Mouse (Mus musculus) adrenal gland, postnatal 4 days (tissue): ENCODE measurements around the gene Trmt61a. TPM values are rescaled to one million over a fixed set of nuclear protein-coding genes. Genes with fewer than 3 reads are reported as not detected.
"Not testable (repeated sequence)": the region's sequence is repeated elsewhere in the genome, so short reads cannot be mapped to it uniquely, and the experiment has no call there.

Experiments
- DNase-seq, 2 experiments: peaks; one replicate each; pipeline ENCODE4 v3.0.0; 2021 to 2022; ENCODE audit warnings: low spot score in 2 of 2, mixed read lengths in 2 of 2
- long read RNA-seq, 2 experiments: library from polyadenylated mRNA; stranded (forward); transcript quantifications; one replicate each; pipeline ENCODE4 v2.0.0; 2021
- total RNA-seq, 2 experiments: library from RNA; stranded (reverse); gene quantifications; 2 replicates each; pipeline ENCODE4 v1.2.3; 2021

Gene Trmt61a
- 10 to 100 TPM; 11.7 to 13.8 TPM for total RNA-seq
- long read RNA-seq, experiment 1, partial matches to known transcripts = 0 of 11 reads
- long read RNA-seq, experiment 1, other reads (novel, unspliced or antisense) = 8 of 11 reads
- long read RNA-seq, experiment 2, transcript Trmt61a-201 (3 exons, 2,433 nt) = major isoform, 13 of 36 reads
- long read RNA-seq, experiment 2, partial matches to known transcripts = 1 of 36 reads
- long read RNA-seq, experiment 2, other reads (novel, unspliced or antisense) = 22 of 36 reads

DNA sequence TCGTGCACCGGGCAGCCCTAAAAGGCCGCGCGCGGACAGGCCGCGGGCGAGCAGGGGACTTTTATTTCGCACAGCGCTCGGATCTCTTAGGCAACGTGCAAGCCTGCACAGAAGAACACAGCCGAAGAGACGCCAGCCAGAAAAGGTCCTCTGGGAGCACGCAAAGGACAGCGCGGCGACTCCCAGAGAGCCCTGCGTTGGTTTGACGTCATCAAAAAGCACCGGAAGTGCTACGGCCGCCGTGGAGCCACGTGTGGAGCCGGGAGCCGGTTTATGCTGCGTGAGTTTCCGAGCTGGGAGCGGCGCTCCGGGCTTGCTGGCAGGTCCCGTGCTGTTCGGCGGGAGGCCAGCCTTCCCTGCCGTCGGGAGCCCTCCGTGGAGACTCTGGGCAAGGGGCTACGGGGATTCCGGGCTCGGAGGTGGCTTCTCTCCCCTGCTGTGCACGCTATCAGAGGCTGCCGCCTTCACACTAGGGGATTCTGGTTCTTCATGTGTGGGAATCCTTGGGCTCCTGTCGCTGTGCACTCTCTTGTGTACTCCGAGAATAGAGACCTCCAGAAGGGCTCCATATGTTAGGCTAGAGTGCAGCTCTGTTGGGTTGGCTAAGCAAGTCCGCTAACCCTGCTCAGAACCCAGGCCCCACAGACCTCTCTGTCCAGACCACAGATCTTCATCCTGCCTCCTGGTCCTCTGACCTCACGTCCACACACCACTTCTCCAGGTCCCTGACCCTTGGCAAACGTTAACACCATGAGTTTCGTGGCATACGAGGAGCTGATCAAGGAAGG, at the start of gene Trmt61a:
Gene Trmt61a (plus strand): TSS at position 224 of the 788 bp plus-strand sequence.
- DNase-seq = peak; percentile 68 to 71

DNA sequence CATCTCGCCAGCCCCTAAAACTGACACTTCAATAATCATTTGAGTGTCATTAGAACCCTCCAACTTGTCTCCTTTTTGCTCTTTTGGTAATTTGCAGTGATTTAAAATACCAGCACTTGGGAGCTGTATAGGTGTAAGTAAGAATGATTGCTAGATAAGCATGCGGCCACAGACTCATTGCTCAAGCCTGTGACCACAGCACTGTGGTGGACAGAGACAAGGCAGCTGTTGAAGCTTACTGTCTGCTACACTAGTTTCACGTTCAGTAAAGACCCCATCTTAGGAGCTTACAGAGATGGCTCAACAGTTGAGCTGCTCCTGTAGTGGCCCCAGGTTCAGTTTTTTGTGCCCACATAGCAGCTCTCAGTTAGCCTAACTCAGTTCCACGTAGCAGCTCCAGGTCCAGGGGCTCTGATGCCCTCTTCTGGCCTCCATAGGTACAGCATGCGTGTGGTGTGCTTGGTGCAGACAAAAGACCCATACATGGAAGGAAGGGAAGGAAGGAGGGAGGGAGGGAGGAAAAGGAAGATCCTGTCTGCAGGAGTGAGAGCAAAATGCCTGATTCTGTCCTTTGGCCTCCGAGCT, 29.8 kb upstream of the Trmt61a start:
- peak in 1 of 2 experiments; percentile 21 for DNase-seq

DNA sequence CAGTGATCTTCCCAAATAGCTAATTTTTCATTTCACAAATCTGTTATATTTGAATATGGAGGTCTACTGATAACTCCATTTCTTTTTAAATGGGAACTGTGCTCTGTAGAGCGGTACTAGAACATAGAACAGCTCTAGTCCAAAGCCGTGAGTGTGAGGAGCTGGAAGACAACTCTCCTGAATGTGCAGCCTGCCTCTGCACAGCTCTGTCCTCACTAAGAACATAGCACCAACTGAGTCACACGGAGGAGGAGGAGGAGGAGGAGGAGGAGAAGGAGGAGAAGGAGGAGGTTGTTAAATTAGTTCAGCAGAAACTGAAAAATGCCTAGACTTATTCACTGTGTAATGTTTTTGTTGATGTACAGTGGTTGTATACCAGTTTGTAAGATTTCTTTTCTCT, 25.0 kb upstream of the Trmt61a start:
- no peak for DNase-seq

DNA sequence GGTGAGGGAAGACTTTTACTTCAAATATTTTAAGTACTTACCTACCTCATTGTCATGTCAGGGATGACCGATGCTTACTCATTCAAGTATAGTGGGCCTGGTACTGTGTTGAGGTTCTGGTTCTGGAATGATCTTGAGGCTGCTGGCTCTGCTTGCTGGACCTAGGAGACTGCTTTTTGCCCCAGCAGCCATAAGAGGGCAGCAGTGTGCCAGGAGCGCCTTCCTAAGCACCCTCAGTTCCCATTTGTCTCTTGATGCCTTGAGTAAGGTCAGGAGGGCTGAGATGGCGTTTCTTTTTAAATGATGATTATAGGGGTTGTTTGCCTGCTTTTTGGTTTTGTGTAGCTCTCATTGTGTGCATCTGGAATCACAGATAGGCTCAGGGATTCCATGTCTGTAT, 24.5 kb upstream of the Trmt61a start:
- no peak for DNase-seq

DNA sequence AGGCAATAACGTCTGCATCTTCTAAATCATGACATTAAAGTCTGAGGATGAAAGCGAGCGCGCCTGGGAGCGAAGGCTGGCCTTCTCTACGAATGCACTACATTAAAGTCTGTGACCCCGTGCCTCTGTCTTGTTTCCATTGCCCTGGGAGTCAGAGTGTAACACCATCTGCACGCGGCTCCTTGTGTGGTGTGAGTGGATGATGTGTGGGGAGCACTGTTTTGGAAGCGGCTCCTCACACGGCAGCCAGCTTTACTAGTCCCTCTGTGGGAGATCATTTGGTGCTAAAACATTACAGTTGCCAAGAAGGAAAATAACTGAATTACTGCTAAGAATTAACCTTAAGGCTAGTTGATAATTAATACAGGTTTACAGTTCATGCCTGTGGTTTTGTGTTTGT, 22.2 kb upstream of the Trmt61a start:
- no peak for DNase-seq

DNA sequence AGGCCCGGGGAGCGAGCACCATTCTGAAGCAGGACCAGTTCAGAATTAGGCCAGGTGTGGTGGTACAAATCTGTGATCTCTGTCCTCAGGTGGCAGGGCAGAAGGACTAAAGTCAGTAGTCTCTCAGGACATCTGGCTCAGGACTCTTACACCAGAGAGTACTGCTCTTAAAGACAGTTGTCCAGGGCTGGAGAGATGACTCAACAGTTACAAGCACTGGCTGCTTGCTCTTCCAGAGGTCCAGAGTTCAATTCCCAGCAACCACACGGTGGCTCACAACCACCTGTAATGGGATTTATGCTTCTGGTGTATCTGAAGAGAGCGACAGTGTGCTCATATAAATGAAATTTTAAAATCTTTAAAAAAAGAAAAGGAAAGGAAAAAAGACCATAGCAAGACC, 18.6 kb upstream of the Trmt61a start:
- no peak for DNase-seq

DNA sequence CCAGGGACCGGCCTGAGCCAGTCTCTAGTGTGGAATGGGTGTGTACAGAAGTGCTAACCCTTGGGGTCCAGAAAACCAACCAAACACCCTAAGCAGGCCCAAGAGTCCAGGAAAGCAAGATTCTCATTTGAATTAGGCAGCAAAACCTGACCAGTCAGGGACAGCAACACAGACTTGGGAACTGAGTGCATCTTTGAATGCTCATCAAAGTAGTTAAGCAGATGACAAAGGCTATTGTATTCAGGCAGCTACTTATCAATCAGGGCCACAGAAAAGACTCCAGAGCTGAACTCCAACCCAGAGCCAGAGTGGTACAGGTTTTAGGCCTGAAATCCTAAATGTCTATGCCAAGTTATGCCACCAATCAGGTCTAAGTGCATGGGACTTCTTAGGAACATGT, 17.3 kb upstream of the Trmt61a start:
- no peak for DNase-seq

DNA sequence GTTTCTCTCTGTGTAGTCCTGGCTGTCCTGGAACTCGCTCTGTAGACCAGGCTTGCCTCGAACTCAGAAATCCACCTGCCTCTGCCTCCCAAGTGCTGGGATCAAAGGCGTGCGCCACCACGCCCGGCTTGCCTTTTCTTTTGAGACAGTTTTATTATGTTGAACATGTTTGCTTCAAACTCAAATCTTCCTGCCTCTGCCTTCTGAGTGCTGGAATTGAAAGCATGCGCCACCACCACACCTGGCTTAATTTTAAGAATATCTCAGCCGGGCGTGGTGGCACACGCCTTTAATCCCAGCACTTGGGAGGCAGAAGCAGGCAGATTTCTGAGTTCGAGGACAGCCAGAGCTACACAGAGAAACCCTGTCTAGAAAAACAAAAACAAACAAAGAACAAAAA, 16.4 kb upstream of the Trmt61a start:
- DNase-seq = not testable (repeated sequence)

DNA sequence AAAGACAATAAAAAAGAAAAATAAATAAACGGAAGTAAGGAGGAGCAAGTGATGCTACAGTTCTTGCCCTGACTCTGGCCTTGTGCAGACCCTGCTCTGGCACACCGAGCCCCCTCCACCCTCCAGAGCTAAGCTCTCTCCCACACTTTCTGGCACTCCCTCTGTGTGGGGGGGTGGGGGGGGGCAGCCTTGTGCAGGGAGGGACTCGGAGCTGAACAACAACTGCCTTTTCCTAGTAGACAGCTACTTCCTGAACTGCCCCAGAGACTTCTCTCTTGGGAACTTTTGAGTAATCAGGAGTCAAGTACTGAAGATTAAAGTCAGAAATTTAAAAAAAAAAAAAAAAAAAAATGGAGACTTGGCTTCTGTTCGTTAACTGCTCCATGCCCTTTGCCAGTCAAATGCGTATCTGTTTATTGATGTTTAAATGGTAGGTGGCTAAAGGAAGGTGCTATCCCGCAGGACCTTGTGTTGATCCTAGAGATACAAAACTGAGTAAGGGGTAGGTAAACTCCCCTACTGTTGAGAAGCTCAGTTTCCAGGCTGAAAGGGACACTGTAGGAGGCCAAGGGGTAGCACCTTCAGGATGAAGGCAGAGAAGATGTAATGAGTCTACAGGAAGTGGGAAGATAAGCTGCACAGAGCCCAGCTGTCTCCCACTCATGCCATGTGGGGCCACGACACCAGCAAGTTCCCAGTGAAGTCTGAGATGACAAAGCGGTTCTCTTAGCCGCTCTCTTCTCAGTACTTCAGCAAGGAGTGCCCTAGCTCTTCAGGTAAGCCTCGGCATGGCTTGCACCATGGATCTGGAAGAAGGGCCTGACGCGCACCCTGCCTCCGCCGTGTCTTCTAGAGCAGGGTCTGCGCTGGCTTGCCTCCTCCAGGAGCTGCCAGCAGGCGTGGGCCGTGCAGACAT, 14.4 kb upstream of the Trmt61a start:
- no peak for DNase-seq

DNA sequence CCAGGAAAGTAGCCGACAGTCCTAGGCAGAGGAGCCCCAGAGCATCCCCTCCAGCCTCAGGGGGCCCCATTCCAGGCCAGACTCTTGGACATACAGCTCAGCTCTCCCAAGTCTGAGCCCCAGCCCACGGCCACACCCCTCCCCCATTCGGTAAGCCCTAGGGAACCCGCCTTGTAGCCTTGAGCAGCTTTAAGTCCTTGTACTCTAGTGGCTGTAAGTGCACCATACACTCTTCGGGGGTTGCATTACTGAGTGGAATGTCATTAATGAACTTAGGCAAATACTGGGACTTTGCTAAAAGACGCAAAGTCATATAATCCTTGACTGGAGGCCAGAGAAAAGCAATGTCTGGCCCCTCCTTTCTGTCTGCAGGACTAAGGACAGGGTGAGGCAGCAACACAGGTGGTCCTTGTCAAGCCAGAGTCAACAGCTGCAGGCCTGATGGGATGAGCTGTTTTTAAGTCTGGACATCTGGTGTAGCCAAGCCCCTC, 13.7 kb upstream of the Trmt61a start:
- DNase-seq = no peak

DNA sequence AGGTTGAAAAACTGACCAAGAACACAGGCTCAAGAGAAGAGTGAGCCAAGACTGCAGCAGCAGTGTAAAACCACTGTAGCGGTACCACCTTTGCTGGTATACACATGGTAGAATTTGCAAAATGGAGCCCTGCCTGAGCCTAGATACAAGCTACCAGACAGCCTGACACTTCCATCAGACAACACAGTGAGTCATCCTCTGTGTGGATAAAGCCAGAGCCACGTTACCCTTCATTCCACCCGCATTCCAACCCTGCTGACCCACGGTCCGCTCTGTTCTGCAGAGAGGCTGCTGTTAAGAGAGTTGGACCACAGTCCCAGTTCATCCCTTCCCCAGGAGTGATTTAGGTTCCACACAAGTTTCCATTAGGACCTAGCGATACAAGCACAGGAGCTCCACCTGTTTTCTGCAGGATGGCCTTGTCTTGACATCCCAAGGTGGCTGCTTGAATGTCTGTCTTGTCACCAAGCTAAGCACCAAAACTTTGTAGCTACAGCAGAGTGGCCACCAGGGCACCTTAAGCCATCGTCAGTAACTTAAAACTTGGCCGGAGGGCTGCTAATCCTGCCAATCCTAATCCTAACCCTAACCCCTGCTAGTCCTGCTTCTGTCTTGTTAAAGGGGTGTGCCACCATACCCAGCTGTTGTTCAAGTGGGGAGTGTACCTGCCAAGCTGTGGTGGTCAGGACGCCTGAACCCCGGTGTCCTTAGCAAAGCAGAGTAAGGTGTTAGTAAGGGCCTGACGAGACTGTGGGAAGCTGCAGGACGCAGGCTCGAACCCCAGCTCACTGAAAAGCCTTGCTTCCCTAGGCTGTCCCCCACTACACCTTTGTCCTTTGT, 12.6 kb upstream of the Trmt61a start:
- no peak for DNase-seq

DNA sequence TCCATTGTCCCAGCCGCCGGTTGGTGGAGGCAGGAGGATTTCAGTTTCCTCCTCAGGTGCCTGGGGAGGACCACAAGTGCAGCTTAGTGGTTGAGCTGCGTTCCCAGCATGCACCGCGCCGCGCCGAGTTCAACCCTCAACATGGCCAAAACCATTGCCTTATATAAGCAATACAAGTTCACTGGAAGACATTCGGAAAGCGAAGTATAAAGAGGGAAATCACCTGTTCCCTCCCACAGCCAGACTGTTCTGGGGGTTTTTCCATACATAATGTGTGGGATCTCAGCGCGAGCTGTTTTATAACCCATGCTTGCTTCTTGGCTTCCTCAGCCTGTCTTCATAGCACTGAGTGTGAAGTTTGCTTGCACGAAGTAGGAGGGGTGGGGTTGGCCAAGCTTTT, 11.5 kb upstream of the Trmt61a start:
- DNase-seq = no peak

DNA sequence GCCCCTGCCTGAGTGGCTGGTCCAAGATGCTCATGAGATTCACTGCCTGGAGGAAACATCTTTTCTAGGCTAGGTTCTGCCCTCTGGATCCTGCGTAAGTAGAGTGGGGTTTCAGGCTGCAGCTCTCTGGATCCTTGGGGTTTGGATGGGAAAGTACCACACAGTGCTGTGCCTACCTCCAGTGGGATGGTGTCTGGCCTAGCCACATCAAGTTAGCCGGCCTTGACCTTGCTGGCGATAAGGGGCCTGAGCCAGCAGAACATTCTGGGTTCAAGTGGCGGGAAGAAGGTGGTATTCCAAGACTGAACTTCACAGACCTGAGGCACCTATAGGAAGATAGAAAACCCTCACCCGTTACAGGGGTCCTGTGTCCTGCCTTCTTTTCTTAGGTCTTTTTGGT, 10.5 kb upstream of the Trmt61a start:
- DNase-seq = no peak

DNA sequence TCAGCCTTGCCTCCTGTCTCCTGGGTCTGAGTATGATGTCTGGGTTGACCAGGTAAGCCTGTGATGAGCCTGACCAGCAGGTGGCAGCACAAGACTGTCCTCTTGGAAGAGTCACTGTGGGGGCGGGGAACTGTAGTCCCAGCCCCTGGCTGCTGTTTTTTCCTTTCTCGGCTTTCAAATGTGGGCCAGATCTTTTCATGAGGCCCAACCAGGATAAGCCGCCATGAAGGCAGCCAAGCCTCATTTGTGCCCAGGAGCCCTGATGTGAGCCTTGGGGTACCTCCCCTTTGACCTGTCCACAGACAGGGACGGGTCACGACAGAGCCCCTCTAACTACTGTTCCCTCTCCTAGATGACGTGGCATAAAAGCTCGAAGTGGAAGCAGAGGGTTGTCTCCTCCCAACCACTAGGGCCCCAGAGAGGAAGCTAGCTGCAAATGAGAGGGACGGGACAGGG, 9.4 kb upstream of the Trmt61a start:
- peak; percentile 94 to 97 for DNase-seq

DNA sequence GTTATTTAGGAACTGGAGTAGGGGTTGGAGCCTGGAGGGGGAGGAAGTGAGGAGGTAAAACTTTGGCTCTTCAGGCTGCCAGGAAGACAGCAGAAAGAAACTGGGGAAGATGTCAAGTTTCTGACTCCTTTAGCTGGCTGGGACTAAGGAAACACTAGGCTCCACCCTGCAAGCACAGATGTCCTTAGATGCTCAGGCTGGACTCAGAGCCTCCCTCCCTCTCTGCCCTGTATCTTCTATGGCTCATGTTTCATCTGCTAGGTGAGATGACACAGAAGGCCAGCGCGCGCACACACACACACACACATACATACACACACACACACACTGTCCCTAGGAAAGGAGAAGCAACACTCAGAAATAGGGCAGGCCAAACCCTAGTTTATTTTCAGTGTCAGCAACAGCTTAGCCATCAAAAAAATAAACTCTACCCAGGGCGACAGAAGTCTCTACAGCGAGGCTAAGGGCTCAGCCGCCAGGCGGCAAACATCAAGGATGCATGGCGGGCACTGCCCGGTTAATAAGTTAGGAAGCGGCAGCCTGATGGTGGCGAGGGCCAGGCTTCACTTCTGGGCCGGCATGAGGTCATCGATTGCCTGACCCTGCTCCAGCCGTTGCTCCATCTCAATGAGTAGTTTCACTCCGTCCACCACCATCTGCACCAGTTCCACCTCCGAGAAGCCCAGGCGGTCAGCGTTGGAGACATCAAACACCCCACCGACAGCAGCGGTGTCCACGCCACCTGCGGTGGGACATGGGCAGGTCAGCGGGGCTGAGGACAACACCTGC, 8.7 kb upstream of the Trmt61a start:
- no peak for DNase-seq

DNA sequence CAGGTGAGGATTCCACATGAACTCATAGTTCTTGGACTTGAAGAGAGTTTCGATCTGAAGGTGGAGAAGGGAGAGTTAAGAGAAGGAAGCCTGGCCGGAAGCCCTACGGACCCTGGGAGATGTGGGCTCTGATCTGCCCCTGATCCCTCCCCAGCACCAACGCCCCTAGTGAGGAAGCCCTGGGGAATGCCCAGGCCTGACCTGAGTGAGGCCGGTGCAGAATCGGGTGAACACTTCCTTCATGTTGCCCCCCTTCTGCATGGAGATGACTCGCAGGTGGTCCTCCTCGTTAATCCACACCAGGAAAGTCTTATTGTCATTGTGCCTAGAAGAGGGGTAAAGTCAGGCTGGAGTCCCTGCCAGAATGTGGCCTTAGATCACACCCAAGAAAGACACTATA, 7.9 kb upstream of the Trmt61a start:
- no peak for DNase-seq

DNA sequence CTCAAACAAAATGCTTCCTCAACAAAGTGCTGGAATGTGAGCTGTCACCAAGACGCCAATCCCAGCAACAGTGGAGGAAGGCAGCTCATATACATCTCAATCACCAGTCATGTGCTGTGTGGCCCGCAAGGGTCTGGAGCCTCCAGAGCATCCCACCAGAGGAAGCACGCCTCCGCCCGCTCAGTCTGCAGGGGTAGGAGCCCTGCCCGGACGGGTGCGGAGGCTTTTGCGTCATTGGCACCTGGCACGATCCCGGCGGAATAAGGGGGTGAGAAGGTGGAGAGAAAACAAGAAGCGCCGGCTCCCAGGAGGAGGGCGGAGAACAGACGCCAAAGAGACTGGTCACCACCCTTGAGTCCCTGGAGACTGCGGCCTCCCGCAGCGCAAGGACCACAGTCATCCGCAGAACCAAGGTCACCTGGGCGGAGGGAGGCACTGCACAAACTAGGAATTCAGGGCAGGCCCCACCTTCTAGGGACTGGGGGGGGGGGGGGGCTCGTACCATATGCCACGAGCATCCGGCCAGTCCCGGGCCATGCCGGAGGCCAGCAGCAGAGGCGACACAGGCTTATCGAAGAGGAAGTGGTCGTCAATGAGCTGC, 7.4 kb upstream of the Trmt61a start:
- DNase-seq = no peak

DNA sequence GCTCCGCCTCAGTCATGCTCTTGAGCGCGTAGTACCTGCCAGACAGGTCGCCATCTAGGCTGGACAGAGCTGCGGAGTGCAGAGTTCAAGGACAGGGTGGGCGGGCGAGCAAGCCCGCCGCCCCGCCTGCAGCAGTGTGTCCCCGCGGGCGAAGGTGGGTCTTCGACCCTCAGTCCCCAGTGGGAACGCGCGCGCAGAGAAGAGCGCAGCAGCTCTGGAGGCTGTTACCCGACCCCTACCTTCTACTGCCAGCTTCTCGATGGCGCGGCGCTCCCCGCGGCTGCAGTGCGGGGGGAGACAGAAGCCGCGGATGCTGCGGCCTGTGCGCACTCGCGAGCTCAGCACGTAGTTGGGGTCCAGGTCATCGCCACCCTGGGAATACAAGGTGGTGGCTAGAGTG, 6.9 kb upstream of the Trmt61a start:
- no peak for DNase-seq

DNA sequence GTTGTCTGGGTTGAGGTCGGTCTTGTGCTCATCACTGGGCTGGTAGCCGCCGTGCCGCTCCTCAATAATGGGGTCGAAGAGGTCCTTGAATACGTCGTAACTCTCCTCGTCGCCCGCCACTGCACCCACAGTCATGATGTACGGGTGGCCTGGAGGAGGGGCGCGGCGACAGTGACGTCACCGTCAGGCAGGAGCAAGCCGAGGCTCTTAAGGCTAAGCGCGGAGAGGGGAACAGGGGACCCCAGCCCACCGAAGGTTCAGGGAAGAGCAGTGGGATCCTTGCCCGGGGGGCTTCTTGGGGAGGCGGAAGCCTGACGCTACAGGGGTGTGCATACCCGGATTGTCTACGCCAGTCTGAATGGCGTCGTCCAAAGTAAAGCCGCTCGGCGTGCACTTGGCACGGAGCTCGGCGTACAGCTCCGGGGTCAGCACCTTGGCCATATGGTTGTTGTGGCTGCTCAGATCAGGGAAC, 6.4 kb upstream of the Trmt61a start:
- no peak for DNase-seq
